Mouse (Mus musculus) frontal cortex, postnatal 36 days (tissue): ENCODE results near the gene Nat8f2.

Experiments
- DNase-seq, 2 experiments: peaks; one replicate each; pipeline ENCODE4 v3.0.0; 2022; ENCODE audit warnings: low spot score in 2 of 2

The Nat8f2 gene

GRCm38 (mm10) chr6:85822286-85822685 is 46.7 kb downstream of the Nat8f2 start:
- no peak for DNase-seq

DNA sequence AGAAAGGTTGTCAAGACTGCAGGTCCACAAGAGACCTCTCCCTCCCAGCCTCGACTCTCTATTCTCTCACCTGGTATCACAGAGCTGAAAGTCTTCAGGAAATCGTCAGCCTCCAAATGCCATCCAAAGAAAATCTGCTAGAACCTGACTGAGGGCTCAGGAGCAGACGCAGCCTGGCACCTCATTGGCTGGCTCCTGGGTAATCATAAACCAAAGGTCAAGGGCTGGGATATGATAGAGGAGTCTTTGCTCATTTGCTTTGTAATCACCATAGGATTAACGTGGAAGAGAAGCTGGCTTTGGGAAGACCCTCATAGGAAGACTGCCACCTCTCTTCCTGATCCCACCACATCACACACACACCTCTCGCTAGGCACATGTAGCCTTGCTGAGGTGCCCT is 48.1 kb downstream of the Nat8f2 start, which contains the start of the genes Nat8f6 and Nat8f5:
Nat8f6 (minus strand) TSS at position 118 of the 400 bp plus-strand sequence.
Nat8f5 (minus strand) TSS at position 136 of the 400 bp plus-strand sequence.
- no peak for DNase-seq

DNA sequence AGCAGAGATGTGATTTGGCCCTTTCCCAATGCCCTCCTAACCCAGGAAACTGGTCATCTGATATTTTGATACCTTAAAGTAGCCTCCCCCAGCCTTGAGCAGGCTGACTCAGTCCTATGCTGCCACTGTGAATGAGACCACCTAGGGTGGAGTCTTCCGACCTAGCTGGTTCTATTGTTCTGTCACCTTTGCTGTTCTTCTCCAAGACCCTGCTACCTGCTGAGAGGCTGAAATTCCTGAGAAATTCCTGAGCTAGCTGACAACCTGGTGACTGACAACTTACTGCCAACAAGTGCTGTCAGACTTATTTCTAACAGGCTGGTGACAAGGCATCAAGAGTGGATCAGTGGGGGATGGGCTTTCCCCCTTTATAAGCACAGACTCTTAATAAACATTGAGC is 50.6 kb downstream of the Nat8f2 start:
- no peak for DNase-seq
